Mouse (Mus musculus) hematopoietic stem cell, adult 5-6 weeks (primary cell): ENCODE measurements at regions not wholly inside any gene's neighbourhood (a gene's known extent, or its start where the extent isn't known, plus 50 kb on each side); places are given as distances from the start of the nearest gene placed in this dataset.

Experiments
- ATAC-seq, 2 experiments: fragments of 125-278 bp in 1 of 2; replicated peaks in 1 of 2; 2 replicates each; pipeline ENCODE4 v1.8.0; 2016 to 2017; ENCODE audit warnings: inconsistent platforms in 2 of 2, mild to moderate bottlenecking in 2 of 2, moderate number of reproducible peaks in 2 of 2, low read depth in 1 of 2, moderate TSS enrichment in 1 of 2; ENCODE audit not compliant: low FRiP score in 2 of 2, poor library complexity in 2 of 2, severe bottlenecking in 2 of 2, insufficient read depth in 1 of 2, low TSS enrichment in 1 of 2

DNA sequence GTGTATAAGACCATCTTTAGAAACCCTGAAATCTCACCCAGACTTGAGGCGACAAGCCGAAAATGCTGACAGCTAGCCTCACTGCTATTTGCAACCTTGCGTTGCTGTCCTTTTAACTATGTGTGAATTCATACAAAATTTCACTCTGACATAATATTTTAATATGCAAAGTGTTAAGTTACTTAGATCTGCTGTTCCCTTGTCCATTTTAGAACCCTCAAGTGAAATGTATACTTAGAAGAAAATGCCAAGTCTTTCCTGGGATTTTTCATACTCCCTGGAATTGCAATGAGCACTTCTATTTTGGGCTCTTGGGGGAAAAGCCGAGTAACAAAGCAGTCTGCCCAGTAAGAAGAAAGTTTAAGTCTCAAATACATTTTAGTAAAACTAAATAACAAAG, 150.0 kb upstream of the Cttnbp2 start:
- ATAC-seq, result no peak

DNA sequence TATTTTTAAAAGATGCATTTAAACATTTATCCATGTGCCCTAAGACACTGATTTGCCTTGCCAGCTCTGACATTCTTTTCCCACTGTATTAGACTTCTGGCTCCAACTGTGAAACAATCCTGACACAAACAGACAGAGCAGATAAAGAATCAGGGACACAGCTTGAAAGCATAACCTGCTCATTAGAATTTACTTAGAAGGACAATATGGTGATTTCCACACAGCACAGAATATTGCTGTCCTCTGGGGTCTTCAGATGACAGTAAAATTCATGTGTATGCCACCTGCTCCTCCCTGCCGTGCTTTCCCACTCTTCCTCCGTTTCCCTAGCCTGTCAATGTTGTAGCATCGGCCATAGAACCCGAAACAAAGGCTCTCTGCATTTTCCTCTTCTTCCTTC, 151.3 kb upstream of the Cttnbp2 start:
- no peak for ATAC-seq

DNA sequence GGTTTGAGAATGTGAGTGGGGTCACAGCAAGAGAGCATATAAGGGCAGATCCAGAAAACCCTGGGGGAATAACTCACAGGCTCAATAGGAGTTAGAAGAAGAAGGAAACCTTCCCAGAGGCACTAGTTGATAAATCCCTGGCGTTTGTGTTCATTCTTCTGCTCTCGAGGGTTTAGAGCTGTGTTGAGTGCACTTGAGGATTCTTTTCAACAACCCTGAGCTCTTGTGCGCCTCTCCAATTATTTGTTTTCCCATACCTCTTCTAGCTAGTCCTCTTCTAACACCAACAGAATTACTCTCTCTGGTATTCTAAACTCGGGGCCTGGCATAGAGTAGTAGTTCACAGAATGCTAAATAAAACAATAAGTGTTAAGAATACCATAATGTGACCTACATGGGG, 151.9 kb upstream of the Cttnbp2 start:
- ATAC-seq, result no peak

DNA sequence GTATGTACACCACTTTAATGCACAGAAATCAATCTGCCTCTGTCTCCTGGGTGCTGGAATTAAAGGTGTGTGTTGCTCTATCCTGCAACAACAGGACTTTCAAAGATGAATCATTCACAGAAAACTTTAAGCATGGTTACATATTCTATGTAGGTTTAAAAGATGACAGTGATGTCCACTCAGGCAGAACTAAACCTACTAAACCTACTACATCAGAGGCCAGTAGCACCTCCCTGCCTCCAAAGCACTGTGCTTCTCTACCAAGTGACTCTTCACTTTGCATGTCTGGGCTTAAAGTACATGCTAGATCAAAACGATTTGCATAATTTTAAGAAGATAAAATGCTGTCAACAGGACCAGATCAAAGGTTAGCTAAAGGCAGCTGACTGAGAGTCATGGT, 156.0 kb upstream of the Cttnbp2 start:
- ATAC-seq, result no peak

DNA sequence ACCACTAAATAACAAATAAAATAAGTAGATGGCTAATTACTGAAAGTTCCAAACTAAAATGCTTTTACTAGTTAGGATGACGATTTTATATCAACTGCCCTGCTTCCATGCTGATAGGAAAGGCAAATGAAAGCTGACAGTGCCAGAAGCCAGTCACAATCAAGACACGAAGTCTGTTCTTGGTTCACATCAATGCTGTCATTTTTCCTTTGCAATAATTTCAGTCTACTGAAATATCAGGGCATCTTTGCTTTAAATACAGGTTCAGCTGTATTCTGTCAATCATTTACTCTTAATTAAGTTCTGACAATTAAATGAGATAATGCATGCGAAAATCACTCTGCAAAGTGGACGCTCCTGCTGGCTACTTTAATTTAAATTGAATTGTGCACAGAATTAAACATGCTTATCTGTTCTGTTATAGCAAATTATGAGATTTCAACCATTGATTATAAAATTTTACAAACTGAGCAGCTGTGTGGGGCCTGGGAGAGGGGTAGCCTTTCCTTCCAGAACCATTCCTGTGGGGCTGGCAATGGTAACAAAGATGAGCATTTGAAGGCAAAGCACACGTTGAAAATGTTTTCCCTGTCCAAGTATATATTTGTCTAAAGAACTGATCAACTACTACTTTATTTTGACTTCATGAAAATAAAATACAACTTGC, 160.1 kb upstream of the Cttnbp2 start:
- no peak for ATAC-seq

DNA sequence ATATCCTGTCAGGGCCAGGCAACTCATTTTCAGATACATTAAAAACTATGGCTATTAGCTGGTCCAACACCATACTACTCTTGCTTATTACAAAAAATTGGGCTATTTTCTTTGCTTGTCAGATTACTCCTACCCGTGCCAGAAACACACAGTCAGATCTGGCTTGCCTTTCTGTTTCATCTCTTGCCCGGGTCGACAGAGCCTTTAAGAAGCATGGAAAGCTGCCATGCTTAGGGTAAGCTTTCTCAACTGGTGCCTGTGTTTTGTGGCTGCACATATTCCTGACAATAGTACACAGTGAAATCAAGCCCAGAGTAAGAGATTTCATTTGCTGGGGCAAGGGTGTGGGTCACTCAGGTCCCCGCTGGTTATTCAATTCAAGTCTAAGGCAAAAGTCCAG, 162.5 kb upstream of the Cttnbp2 start:
- ATAC-seq, result no peak

DNA sequence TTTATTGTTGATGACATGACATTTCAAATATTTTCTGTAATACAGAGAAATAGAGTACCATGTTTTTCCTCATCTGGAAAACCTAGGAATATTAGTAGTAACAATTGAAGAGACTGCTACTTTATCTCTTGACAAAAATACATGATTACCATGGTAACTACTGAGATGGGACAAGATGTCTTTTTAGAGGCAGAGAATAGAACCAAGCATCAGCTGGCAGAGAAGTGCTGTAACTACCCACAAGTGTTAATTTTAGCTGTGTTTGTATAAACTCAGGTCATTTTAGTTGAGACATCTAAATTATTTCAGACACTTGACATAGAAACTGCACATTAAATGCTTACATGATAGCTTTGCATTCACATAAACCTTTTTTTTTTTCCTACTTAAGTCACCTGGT, 166.1 kb upstream of the Cttnbp2 start:
- no peak for ATAC-seq

DNA sequence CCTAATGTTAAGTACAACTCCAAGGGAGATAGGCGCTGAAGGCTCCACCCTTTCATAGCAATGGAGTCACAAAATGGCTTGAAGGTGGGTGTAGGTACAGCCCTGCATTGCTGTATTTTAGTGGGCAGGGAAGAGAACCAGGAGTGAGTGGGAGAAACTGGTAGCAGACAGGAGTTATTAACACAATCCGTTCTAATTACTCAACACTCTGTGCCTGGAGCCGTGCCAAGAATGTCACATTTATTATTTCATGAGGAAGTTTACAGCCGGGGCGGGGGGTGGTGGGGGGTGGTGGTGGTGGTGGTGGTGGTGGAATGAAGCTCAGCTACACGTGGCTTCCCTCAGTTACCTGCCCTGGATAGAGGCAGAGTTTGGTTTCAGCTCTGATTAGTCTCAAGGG, 166.3 kb upstream of the Lsm8 start:
- ATAC-seq, result peak; percentile 25 to 62; a peak in 3 of 4 replicates

DNA sequence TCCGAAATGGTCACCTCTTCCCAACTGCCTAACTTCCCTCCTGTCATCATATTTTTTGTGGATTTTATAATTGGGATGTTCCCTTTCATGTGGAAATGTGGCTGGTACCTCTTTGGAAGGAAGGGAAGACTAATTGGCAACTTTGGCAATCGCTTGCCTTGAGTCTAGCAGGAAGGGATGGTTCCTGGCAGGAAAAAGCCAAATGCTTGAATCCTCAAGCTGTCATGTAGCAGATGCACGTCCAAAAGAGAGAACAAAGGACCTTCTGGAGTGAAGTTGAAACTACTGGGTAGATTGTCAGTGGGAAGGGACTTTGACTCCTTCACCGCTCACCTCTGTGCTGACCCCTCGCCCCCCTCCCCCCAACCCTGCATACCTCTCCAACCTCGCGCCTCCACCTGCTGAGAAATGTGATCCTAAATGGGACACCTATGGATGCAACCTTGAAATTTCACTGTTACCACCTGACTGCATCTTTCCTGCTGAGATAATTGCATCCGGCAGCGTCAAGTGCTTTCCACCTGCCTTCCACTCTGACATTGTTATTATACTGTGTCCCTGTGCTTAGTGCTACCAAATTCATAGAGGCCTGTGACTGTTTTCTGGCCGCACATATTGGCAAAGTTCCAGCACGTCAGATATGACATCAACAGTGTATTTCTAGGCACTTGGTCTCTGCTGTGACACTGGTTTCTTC, 159.6 kb upstream of the Lsm8 start:
- no peak for ATAC-seq

DNA sequence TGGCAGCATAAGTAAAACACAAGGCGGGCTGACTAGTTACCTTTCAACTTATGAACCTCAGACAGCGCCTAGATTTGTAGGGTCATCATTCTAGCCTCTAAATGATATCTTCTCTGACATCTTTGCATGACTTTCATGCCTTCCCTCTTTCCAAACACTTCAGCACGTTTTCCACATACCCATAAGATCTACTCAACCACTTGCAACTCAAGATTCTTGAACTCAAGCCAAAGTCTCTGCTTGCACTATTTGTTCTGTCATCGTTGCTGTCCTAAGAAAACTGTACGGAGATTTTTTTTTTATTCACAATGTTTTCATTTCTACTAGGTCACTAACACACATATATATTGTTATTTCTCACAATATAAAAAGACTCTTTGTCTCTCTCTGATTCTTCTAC, 150.8 kb upstream of the Lsm8 start:
- ATAC-seq, result no peak

DNA sequence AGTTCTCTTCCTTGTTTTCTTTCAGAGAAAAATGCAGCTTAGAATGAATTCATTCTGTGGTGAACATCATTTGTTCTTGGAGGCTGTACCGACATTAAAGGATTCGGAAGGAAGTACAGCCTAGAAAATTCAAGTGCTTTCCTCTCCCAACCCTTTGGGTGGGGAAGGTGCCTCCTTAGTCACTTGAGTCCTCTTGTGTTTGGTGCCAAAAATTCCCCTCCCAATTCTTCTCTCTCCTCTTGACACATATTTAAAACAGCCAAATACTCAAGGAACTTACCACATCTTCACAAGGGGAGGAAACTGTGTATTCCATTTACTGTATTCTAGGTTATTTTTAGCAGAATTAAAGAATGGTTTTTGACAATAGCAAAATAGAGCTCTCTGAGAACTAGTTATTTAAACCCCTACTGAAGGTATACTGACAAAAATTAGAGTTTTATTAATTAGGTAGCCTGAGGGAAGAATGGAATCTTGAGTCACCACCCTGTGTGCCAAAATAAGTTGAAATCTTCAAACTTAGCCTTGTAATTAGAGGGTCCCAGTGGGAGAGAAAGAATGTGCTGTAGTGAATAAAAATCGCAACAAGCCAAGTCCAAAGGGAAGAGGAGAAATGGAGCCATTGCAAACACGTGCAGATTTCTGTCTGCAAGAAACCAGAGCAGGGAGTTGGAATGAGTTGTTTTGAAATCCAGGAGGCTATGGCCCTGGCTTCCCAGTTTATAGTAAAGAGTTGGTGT, 149.2 kb upstream of the Lsm8 start:
- ATAC-seq, result no peak

DNA sequence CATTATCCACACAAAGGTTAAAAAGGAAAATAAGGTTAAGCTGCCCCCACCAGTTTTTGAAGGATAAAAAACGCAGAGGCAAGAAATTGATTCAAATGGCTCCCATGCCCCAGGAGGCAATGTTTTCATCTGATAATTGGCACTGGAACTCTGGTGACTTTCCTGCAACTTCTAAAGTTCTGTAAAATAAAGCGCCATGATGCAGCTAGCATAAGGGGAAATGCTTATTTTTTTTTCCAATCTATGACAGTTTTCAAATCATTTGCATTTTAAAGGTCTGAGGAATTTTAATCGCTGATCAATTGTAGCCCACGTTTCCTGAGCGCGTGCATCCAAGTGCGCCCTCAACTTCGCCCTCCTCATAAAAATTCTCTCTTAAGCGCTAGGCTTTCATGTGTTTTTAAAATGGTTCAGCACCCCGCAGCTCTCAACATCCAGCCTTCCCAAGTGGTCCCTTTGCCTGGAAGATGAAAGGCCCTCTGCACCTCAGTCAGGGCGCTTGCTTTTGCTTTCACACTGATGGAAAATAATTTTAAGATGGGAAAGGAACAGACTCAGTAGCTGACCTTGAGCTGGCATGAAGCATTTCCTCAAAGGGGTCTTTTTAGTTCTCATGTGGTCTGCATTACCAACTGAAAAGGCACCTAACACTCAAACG, 148.5 kb upstream of the Lsm8 start:
- no peak for ATAC-seq

DNA sequence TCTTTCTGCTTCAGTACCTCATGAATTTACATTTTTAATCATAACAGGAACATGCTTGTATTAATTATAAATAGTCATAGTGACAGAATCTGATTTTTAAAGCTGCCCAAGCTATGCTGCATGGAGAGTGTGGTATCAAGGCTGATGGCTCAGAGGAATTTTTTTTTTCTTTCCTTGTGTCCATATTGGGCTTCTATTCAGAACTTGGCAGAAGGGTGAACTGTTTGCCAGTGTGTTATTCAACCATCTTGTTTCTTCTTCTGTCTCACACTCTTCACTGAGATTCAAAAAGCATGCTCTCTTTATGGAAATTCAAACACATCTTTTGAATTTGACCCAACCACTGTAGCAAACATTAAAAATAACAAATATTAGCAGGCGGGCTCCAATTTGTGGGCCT, 137.6 kb upstream of the Lsm8 start:
- ATAC-seq, result no peak

DNA sequence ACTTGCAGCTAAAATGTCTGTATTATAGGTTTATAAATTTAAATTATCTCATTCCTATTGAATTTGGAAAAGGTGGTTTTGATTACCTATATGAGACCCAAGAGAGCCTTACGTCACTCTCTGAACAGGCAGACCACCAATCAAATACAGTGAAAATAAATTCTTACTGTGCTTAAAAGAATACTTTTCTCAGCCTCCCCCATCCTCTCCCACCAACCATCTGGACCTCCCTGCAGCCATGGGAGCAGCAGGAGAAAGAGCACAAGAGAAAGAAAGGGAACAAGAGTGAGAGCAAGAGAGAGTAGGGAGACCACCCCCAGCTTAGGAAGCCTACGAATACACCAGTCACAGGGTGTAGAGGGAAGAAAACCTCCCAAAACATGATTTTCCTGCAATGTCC, 99.5 kb upstream of the Lsm8 start:
- ATAC-seq, result no peak

DNA sequence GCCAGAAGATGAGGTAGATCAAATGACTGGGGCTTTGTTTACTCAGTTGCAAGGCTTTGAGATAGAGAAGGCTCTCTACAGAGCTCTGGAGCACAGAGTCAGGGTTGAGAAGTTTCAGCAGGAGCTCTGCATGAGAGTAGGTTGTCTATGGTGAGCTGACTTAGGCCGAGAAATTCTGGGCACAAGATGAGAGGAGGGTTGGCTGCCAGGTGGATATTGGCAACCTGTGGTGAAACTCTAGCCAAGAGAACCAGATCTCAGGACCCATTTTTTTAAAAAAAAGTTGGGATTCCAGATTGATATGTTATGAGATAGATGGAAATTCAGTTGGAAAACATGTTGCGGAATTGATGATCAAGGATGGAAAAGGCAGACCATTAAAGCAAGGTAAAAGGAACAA, 83.8 kb upstream of the Lsm8 start:
- no peak for ATAC-seq

DNA sequence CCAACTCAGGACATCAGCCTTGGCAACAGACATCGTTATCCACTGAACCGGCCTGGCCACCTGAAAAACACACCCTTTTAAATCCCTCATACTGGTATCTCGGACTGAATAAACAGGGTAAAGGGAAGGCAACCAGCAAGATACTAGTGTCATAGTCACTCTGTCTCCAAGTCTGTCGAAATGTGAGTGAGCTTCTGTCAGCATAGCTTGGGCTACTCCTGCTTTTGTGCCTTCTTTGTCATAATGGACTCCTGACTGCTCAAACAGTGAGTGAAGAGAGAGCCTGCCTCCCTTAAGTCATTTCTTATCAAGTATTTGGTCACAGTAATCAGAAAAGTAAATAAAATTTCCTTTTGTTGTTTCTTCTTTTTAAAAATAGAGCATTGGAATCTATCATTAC, 53.0 kb upstream of the Lsm8 start:
- no peak for ATAC-seq

DNA sequence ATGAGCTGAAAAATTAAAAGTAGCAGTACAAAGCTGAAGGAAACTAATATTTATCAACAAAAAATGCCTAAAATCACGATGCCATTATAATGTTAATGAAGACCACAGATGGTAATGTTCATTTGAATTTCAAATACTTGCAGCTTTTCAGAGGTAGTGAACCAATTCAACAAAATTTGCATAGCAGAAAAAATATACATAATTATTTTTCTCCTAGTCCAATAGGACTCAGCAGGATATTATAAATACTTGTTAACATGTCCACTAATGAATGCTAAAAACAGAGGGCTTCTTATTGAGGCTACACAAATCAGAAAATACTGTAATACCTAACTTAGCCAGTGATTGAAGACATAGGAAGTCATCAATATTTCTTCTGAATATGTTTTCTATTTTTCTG, 52.5 kb upstream of the Lsm8 start:
- ATAC-seq, result no peak

DNA sequence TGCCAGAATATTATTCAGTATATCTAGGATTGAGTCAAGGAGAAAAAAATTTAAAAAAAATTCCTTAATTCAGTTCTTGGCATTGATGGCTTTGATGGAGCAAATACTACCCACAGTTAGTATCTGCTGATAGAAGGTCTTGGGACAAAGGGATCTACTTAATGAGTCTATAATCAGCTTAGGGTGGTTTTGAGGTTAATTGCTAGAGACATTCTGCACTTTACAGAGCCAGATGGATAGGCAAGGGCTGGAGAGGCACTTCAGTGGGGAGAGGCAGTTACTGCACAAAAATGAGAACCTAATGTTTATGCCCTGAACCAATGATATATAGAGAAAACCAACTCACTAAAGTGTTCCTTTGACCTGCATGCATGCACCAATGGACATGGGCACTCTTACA, 51.8 kb upstream of the Lsm8 start:
- no peak for ATAC-seq
